Mouse (Mus musculus) heart, postnatal 0 days (tissue): ENCODE data around the gene Tcea3. TPM values are rescaled to one million over a fixed set of nuclear protein-coding genes. Genes with fewer than 3 reads are reported as not detected.

Source experiments
- ATAC-seq: fragments of 200-750 bp; cut with Nextera tagmentation; 2 replicates; pipeline ENCODE4 v1.8.0; 2017; ENCODE audit warnings: low read depth, moderate number of reproducible peaks, moderate library complexity; ENCODE audit not compliant: insufficient read depth
- DNase-seq: peaks from one replicate; pipeline ENCODE4 v3.0.0-alpha.2; 2016; ENCODE audit warnings: low spot score
- H3K27ac ChIP-seq: fragments of 300-500 bp; sonication (generic); 2 replicates; pipeline ENCODE4 v1.5.1; 2014; ENCODE audit warnings: low read depth, mild to moderate bottlenecking
- H3K27me3 ChIP-seq: fragments of 300-500 bp; sonication (generic); 2 replicates; pipeline ENCODE4 v1.6.1; 2014; ENCODE audit warnings: low read length, mixed read lengths; ENCODE audit not compliant: control insufficient read depth, insufficient read depth
- H3K36me3 ChIP-seq: fragments of 300-500 bp; sonication (generic); replicated peaks from 2 replicates; pipeline ENCODE4 v1.6.1; 2014; ENCODE audit warnings: low read length, mixed read lengths; ENCODE audit not compliant: control insufficient read depth, insufficient read depth
- H3K4me1 ChIP-seq: fragments of 300-500 bp; sonication (generic); 2 replicates; pipeline ENCODE4 v1.6.1; 2014; ENCODE audit warnings: antibody characterized with exemption; ENCODE audit not compliant: control insufficient read depth, insufficient read depth
- H3K4me2 ChIP-seq: fragments of 300-500 bp; sonication (generic); 2 replicates; pipeline ENCODE4 v1.6.1; 2014; ENCODE audit warnings: low read depth, mild to moderate bottlenecking, low read length, moderate library complexity
- H3K4me3 ChIP-seq: fragments of 300-500 bp; sonication (generic); 2 replicates; pipeline ENCODE4 v1.5.1; 2014; ENCODE audit warnings: low read depth, low read length
- H3K9ac ChIP-seq: fragments of 300-500 bp; sonication (generic); replicated peaks from 2 replicates; pipeline ENCODE4 v1.6.1; 2014; ENCODE audit warnings: low read depth, low read length, mixed read lengths
- H3K9me3 ChIP-seq: fragments of 300-500 bp; sonication (generic); replicated peaks from 2 replicates; pipeline ENCODE4 v1.6.1; 2016; ENCODE audit warnings: low read length; ENCODE audit not compliant: control insufficient read depth
- CTCF ChIP-seq: IDR thresholded peaks from 2 replicates; pipeline ENCODE4 v1.5.1; 2016; ENCODE audit warnings: antibody characterized with exemption, control low read depth, low read depth
- EP300 ChIP-seq: IDR thresholded peaks from 2 replicates; pipeline ENCODE4 v1.6.1; 2016; ENCODE audit warnings: antibody characterized with exemption, low read depth
- WGBS: fragments of 180-500 bp; shearing (Covaris S2); extraction: QIAGEN DNeasy Blood & Tissue Kit; methylation state at CpG from one replicate; pipeline ENCODE4 v1.1.7; 2014; 5-methylcytosine and 5-hydroxymethylcytosine counted together
- polyA plus RNA-seq: library from polyadenylated mRNA; unstranded; fragments of >200 nt; fragmentation: Nextera tagmentation; extraction: Ambion mirVana; gene quantifications from 2 replicates; pipeline ENCODE4 v1.2.1, GENCODE M21; 2015
- total RNA-seq: library from RNA; depleted of rRNA; stranded (reverse); fragments of >200 nt; gene quantifications from 2 replicates; pipeline ENCODE4 v1.2.3, GENCODE M21; 2014; ENCODE audit warnings: low replicate concordance

Gene Tcea3
- total and polyA plus RNA-seq, 2 experiments from 2014 or later, result 36.6 to 103 TPM

DNA sequence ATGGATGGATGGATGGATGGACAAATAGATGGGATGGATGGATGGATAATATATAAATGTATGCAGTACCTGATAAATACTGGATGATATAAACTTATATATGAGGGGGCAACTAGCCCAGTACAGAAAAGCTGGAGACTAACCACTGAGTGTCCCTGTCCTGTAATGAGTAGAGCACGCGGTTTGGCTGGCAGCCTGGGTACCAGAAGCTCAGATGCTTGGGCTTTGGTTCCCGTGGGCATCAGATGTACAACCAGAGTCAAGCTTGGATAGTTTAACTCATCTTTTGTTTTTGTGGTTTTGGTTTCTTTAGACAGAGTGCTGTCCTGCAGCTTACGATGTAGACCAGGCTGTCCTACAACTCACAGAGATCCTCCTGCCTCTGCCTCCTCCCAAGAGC is 16.0 kb downstream of the Tcea3 start:
- Histone ChIP-seq H3K9ac (no peak overlapping the region), H3K9me3 (no peaks in the 10 kb centered on the region), H3K27ac (no peak overlapping the region), H3K36me3 (no peaks in the 10 kb centered on the region), H3K4me1 (peaks cover 11% of the 10 kb centered on the region), H3K27me3 (no peaks in the 10 kb centered on the region), H3K4me3 (no peak overlapping the region), H3K4me2 (no peak overlapping the region)
- DNase-seq (no peak), ATAC-seq (no peak)
- no peak for TF ChIP-seq EP300
- no peak for TF ChIP-seq CTCF
- 96% methylated on average over 4 of the region's 4 CpGs for WGBS

DNA sequence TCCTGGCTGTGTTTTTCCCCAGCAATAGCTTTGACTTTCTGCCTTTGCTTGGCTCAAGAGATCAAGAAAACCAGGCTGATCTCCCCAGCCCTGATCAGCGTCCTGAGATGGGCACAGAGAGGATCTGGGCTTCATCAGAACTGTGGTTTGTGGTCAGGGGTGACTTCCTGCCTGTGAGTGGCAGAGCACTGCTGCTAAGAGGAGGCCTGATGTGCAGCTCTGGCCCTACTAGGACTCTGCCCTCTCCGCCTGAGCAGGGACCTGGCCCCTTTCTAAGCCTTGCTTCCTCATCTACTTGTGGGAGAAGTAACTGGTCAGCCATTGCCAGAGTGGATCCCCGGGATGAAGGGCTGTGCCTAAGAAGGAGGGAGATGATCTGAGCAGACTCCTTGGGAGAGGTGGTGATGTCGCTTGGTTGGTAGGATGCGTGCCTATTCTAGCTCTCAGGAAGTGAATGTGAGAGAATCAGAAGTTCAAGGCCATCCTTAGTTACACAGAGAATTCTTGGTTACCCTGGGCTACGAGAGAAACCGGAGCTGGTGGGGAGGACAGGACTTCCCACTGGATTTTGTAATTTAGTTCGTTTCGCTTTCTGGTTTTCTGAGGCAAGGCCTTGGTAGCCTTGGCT is 19.3 kb downstream of the Tcea3 start:
- Histone ChIP-seq H3K27ac (no peak overlapping the region), H3K9me3 (no peaks in the 10 kb centered on the region), H3K27me3 (no peaks in the 10 kb centered on the region), H3K36me3 (no peaks in the 10 kb centered on the region), H3K4me2 (no peak overlapping the region), H3K4me3 (no peak overlapping the region), H3K4me1 (no peaks in the 10 kb centered on the region), H3K9ac (no peak overlapping the region)
- 75% methylated on average over 9 of the region's 9 CpGs for WGBS
- ATAC-seq (no peak), DNase-seq (no peak)
- no peak for TF ChIP-seq CTCF
- no peak for TF ChIP-seq EP300

DNA sequence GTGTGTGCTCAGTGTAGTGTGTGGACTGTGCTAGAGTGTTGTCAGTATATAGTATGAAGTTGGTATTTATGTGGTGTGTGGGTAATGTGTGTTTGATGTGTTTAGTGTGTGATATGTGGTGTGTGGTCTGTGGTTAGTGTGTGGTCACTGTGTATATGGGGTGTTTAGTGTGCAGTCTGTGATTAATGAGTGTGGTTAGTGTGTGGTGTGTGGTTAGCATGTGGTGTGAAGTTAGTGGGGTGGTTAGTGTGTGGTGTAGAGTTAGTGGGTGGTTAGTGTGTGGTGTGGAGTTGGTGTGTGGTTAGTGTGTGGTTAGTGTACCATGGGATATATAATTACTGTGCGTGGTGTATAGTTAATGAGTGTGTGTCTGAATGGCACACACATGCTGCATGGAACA is 21.4 kb downstream of the Tcea3 start:
- H3K4me3 ChIP-seq, result no peak overlapping the region
- peaks cover 11% of the 10 kb centered on the region; the same call in 1 of the 2 replicates for H3K36me3 ChIP-seq
- 95% methylated on average over 1 of the region's 1 CpGs for WGBS
- no peak overlapping the region for H3K4me2 ChIP-seq
- ATAC-seq (no peak), DNase-seq (no peak)
- TF ChIP-seq EP300, result no peak
- TF ChIP-seq CTCF, result no peak
- peaks cover 10% of the 10 kb centered on the region for H3K9me3 ChIP-seq
- no peak overlapping the region for H3K9ac ChIP-seq
- H3K27me3 ChIP-seq, result no peaks in the 10 kb centered on the region
- H3K4me1 ChIP-seq, result no peaks in the 10 kb centered on the region
- no peak overlapping the region for H3K27ac ChIP-seq

GRCm38 (mm10) chr4:136270648-136271047 is 23.1 kb downstream of the Tcea3 start:
- no peak overlapping the region for H3K9ac ChIP-seq
- no peaks in the 10 kb centered on the region for H3K4me1 ChIP-seq
- H3K36me3 ChIP-seq, result peaks cover 17% of the 10 kb centered on the region; the same call in 1 of the 2 replicates
- DNase-seq (no peak), ATAC-seq (peak; percentile 73)
- H3K4me3 ChIP-seq, result no peak overlapping the region
- no peaks in the 10 kb centered on the region for H3K27me3 ChIP-seq
- H3K27ac ChIP-seq, result peak overlapping the region; percentile 66
- TF ChIP-seq EP300, result 0 out of 2 replicates have a peak, but pooled peaks have one; percentile 21
- no peak for TF ChIP-seq CTCF
- H3K9me3 ChIP-seq, result peaks cover 10% of the 10 kb centered on the region
- no peak overlapping the region for H3K4me2 ChIP-seq
- 58% methylated on average over 8 of the region's 8 CpGs for WGBS

DNA sequence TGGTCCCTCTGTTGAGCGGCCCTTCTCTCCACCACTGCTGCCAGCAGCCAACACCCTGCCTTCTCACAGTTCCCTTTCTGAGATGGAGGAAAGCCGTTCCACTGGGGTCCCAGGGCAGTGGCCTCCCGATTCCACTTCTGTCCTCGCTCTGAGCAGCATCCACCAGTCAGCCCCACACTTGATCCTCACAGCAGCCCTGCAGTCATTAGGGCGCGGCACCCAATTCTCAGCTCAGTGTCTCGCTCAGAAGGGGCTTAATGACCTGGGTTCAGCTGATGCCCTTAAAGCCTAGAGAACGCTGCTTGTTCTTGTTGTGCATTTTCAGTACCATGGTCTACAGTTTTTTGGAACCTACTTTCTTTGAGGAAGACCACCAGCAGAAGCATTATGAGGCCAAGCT is 33.6 kb downstream of the Tcea3 start:
- H3K27me3 ChIP-seq, result no peaks in the 10 kb centered on the region
- H3K4me2 ChIP-seq, result no peak overlapping the region
- 87% methylated on average over 8 of the region's 8 CpGs for WGBS
- peaks cover 16% of the 10 kb centered on the region for H3K4me1 ChIP-seq
- no peaks in the 10 kb centered on the region for H3K9me3 ChIP-seq
- H3K4me3 ChIP-seq, result no peak overlapping the region
- H3K9ac ChIP-seq, result no peak overlapping the region
- DNase-seq (no peak), ATAC-seq (no peak)
- 0 out of 2 replicates have a peak overlapping the region, but pooled peaks have one; percentile 98 for H3K27ac ChIP-seq
- TF ChIP-seq CTCF (no peak), EP300 (no peak)
- no peaks in the 10 kb centered on the region for H3K36me3 ChIP-seq

- no peaks in the 10 kb centered on the region for H3K9me3 ChIP-seq
- DNase-seq (no peak), ATAC-seq (no peak)
- 0 out of 2 replicates have a peak overlapping the region, but pooled peaks have one; percentile 98 for H3K27ac ChIP-seq
- no peaks in the 10 kb centered on the region for H3K27me3 ChIP-seq
- no peak overlapping the region for H3K4me3 ChIP-seq
- H3K4me2 ChIP-seq, result no peak overlapping the region
- WGBS, result 41% methylated on average over 9 of the region's 9 CpGs
- no peaks in the 10 kb centered on the region for H3K36me3 ChIP-seq
- no peak overlapping the region for H3K9ac ChIP-seq
- peaks cover 20% of the 10 kb centered on the region for H3K4me1 ChIP-seq
- TF ChIP-seq EP300, result no peak
- TF ChIP-seq CTCF, result no peak
Measured at GRCm38 (mm10) chr4:136281611-136282010, 34.1 kb downstream of the Tcea3 start.
